Mouse (Mus musculus): ENCODE results near the gene Gm45799. TPM values are rescaled to one million over a fixed set of nuclear protein-coding genes. Genes with fewer than 3 reads are reported as not detected.

Gene Gm45799
- total and polyA plus RNA-seq, 2 experiments from 2014 or later = 33.3 to 51.9 TPM

DNA sequence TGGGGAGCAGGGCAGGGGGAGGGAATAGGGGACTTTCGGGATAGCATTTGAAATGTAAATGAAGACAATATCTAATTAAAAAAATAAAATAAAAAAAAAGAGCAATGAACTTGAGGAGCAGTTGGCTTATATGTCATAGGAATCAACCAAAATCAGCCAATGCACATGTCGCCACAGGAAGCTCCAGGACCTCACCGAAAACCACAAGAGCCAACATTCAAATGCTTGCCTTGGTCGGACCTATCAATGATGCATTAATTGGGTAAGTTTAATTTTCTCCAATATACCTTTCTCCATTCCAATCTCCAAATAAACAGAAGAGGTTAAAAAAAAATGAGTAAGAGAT lies 86.6 kb downstream of the Gm45799 start:
- ATAC-seq = no peak
- no peaks in the 10 kb centered on the region for H3K4me1 ChIP-seq (ENCODE audit: insufficient read depth, low read length)
- DNase-seq (ENCODE audit: low spot score) = no peak
- no peak for TF ChIP-seq CTCF (IDR thresholded peaks at IDR 0.05; ENCODE audit: low read depth)
- peaks cover 5% of the 10 kb centered on the region; the same call in 1 of the 2 replicates for H3K36me3 ChIP-seq (ENCODE audit: insufficient read depth, low read length)
- H3K27ac ChIP-seq = peak overlapping the region; percentile 51; the same call in 1 of the 2 replicates
- H3K4me2 ChIP-seq (ENCODE audit: low read depth, low read length) = no peak overlapping the region
- H3K9me3 ChIP-seq (ENCODE audit: low read length) = no peaks in the 10 kb centered on the region
- WGBS = 89% methylated on average over 4 of the region's 4 CpGs
- no peak overlapping the region for H3K9ac ChIP-seq (replicated peaks; ENCODE audit: low read length)
- H3K4me3 ChIP-seq (ENCODE audit: low read length) = no peak overlapping the region
- no peaks in the 10 kb centered on the region for H3K27me3 ChIP-seq (ENCODE audit: insufficient read depth, low read length)

DNA sequence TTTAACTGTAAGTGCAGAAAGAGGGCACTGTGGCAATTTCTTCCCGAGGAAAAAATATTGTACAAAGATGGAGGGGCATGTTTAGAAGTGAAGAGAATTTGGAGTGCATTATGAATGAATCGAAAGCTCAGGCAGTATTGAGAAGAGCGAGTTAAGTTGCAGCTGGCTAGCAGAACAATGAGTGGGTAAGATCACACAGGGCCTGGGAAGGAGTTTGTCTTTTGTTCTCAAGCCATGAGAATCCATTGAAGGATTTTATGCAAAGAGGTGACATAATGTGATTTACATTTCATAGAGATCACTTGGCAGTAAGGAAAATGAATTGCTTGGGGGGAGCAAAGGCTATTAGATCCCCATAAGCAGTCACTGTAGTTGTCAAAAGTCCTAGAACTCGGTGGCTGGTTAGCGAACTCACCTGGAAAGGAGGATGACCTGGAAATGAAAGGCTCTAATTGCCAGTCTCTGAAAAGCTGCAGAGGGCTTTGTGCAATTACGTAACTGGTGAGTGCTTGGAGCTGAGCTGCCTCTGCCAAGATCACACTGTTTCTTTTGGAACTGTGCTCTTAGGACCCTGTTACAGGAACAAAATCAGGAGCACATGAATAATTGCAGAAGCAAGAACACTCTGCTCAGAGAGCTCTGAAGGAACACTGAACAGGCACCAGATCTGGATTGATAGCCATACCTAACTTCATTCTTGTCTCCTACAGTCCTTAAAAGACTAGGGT lies 88.5 kb downstream of the Gm45799 start:
- TF ChIP-seq CTCF (IDR thresholded peaks at IDR 0.05; ENCODE audit: low read depth) = no peak; the same call in 1 of the 2 replicates
- Histone ChIP-seq H3K9ac (replicated peaks; ENCODE audit: low read length) (no peak overlapping the region), H3K4me3 (ENCODE audit: low read length) (no peak overlapping the region), H3K27ac (peak overlapping the region; percentile 49; the same call in 1 of the 2 replicates), H3K27me3 (ENCODE audit: insufficient read depth, low read length) (no peaks in the 10 kb centered on the region), H3K4me2 (ENCODE audit: low read depth, low read length) (no peak overlapping the region), H3K4me1 (ENCODE audit: insufficient read depth, low read length) (no peaks in the 10 kb centered on the region), H3K36me3 (ENCODE audit: insufficient read depth, low read length) (peaks cover 19% of the 10 kb centered on the region; the same call in 1 of the 2 replicates), H3K9me3 (ENCODE audit: low read length) (no peaks in the 10 kb centered on the region)
- ATAC-seq (0 out of 2 replicates have a peak, but pooled peaks have one; percentile 31), DNase-seq (ENCODE audit: low spot score) (peak; percentile 23)
- WGBS = 26% methylated on average over 6 of the region's 6 CpGs

DNA sequence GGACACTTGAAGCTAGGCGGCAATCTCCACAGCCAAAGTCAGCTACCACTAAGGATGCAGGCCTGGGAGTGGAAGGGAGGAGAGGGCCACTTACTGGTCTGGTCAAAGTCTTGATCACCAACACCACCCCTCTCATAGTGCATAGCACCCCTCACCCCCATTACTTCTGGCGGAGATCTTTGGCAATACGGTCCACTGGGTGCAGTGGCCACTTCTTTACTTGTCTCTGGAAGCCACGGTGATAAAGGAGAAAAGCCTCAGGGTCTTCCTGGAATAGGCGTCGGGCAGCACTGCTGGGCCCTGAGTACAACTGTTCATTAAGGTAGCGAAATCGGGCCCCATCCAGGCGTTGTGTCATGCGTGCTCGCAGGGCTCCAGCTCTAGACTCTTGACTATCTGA lies 93.5 kb downstream of the Gm45799 start:
- Histone ChIP-seq H3K36me3 (ENCODE audit: insufficient read depth, low read length) (peaks cover 24% of the 10 kb centered on the region; the same call in 1 of the 2 replicates), H3K27me3 (ENCODE audit: insufficient read depth, low read length) (no peaks in the 10 kb centered on the region), H3K4me1 (ENCODE audit: insufficient read depth, low read length) (0 out of 2 replicates have a peak, but pooled peaks cover 5% of the 10 kb centered on the region), H3K9ac (replicated peaks; ENCODE audit: low read length) (no peak overlapping the region), H3K4me3 (ENCODE audit: low read length) (no peak overlapping the region), H3K4me2 (ENCODE audit: low read depth, low read length) (no peak overlapping the region), H3K9me3 (ENCODE audit: low read length) (no peaks in the 10 kb centered on the region), H3K27ac (no peak overlapping the region)
- ATAC-seq = no peak
- TF ChIP-seq CTCF (IDR thresholded peaks at IDR 0.05; ENCODE audit: low read depth) = no peak
- WGBS = 95% methylated on average over 11 of the region's 11 CpGs
- DNase-seq (ENCODE audit: low spot score) = no peak

Other genes with a start within 250 kb of the Gm45799 start
- gene Fam160a2, start 240.5 kb upstream of the Gm45799 start, total RNA-seq (2014; rRNA removed) = 48.0 and 48.8 TPM in 2 replicates
- gene Fam160a2, start 240.5 kb upstream of the Gm45799 start, polyA plus RNA-seq (2015; fragmentation: Nextera tagmentation; extraction: Ambion mirVana) = 30.7 and 33.4 TPM in 2 replicates
- 0.21 TPM in 1 of 2 replicates, not detected in the other for gene Cnga4, start 236.0 kb upstream of the Gm45799 start, total RNA-seq (2014; rRNA removed)
- 0.08 and 0.14 TPM in 2 replicates for gene Cnga4, start 236.0 kb upstream of the Gm45799 start, polyA plus RNA-seq (2015; fragmentation: Nextera tagmentation; extraction: Ambion mirVana)
- 10.7 and 14.2 TPM in 2 replicates for gene Cckbr, start 214.8 kb upstream of the Gm45799 start, total RNA-seq (2014; rRNA removed)
- gene Cckbr, start 214.8 kb upstream of the Gm45799 start, polyA plus RNA-seq (2015; fragmentation: Nextera tagmentation; extraction: Ambion mirVana) = 5.3 TPM in 2 replicates
- 32.8 and 49.5 TPM in 2 replicates for gene Cavin3, start 158.3 kb upstream of the Gm45799 start, total RNA-seq (2014; rRNA removed)
- 47.3 and 52.7 TPM in 2 replicates for gene Cavin3, start 158.3 kb upstream of the Gm45799 start, polyA plus RNA-seq (2015; fragmentation: Nextera tagmentation; extraction: Ambion mirVana)
- gene Smpd1, start 86.2 kb upstream of the Gm45799 start, total RNA-seq (2014; rRNA removed) = 177 and 178 TPM in 2 replicates
- 103 and 108 TPM in 2 replicates for gene Smpd1, start 86.2 kb upstream of the Gm45799 start, polyA plus RNA-seq (2015; fragmentation: Nextera tagmentation; extraction: Ambion mirVana)
- gene Apbb1, start 58.9 kb upstream of the Gm45799 start, total RNA-seq (2014; rRNA removed) = 512 and 570 TPM in 2 replicates
- 306 and 307 TPM in 2 replicates for gene Apbb1, start 58.9 kb upstream of the Gm45799 start, polyA plus RNA-seq (2015; fragmentation: Nextera tagmentation; extraction: Ambion mirVana)
- 0.36 TPM in 1 of 2 replicates, not detected in the other for gene Hpx, start 40.4 kb upstream of the Gm45799 start, total RNA-seq (2014; rRNA removed)
- 0.11 TPM in 1 of 2 replicates, not detected in the other for gene Hpx, start 40.4 kb upstream of the Gm45799 start, polyA plus RNA-seq (2015; fragmentation: Nextera tagmentation; extraction: Ambion mirVana)
- 169 and 174 TPM in 2 replicates for gene Trim3, start 7.0 kb upstream of the Gm45799 start, total RNA-seq (2014; rRNA removed)
- 97.9 and 106 TPM in 2 replicates for gene Trim3, start 7.0 kb upstream of the Gm45799 start, polyA plus RNA-seq (2015; fragmentation: Nextera tagmentation; extraction: Ambion mirVana)
- gene Timm10b, start 496 bp upstream of the Gm45799 start, total RNA-seq (2014; rRNA removed) = 49.6 and 63.9 TPM in 2 replicates
- gene Timm10b, start 496 bp upstream of the Gm45799 start, polyA plus RNA-seq (2015; fragmentation: Nextera tagmentation; extraction: Ambion mirVana) = 179 and 181 TPM in 2 replicates
- gene Arfip2, start 136 bp upstream of the Gm45799 start, total RNA-seq (2014; rRNA removed) = 67.5 and 103 TPM in 2 replicates
- 82.5 and 82.8 TPM in 2 replicates for gene Arfip2, start 136 bp upstream of the Gm45799 start, polyA plus RNA-seq (2015; fragmentation: Nextera tagmentation; extraction: Ambion mirVana)
- 2.9 and 5.4 TPM in 2 replicates for gene Dnhd1, start 10.3 kb downstream of the Gm45799 start, total RNA-seq (2014; rRNA removed)
- 0.67 and 1.0 TPM in 2 replicates for gene Dnhd1, start 10.3 kb downstream of the Gm45799 start, polyA plus RNA-seq (2015; fragmentation: Nextera tagmentation; extraction: Ambion mirVana)
- gene Ilk, start 96.0 kb downstream of the Gm45799 start, total RNA-seq (2014; rRNA removed) = 128 and 134 TPM in 2 replicates
- gene Ilk, start 96.0 kb downstream of the Gm45799 start, polyA plus RNA-seq (2015; fragmentation: Nextera tagmentation; extraction: Ambion mirVana) = 159 and 165 TPM in 2 replicates
- 14.5 TPM in 2 replicates for gene Rrp8, start 96.8 kb downstream of the Gm45799 start, total RNA-seq (2014; rRNA removed)
- 18.9 and 20.8 TPM in 2 replicates for gene Rrp8, start 96.8 kb downstream of the Gm45799 start, polyA plus RNA-seq (2015; fragmentation: Nextera tagmentation; extraction: Ambion mirVana)
- gene Taf10, start 103.8 kb downstream of the Gm45799 start, total RNA-seq (2014; rRNA removed) = 83.8 and 111 TPM in 2 replicates
- gene Taf10, start 103.8 kb downstream of the Gm45799 start, polyA plus RNA-seq (2015; fragmentation: Nextera tagmentation; extraction: Ambion mirVana) = 120 and 124 TPM in 2 replicates
- gene Tpp1, start 111.7 kb downstream of the Gm45799 start, total RNA-seq (2014; rRNA removed) = 64.6 and 74.7 TPM in 2 replicates
- 47.1 and 53.7 TPM in 2 replicates for gene Tpp1, start 111.7 kb downstream of the Gm45799 start, polyA plus RNA-seq (2015; fragmentation: Nextera tagmentation; extraction: Ambion mirVana)
- gene Dchs1, start 147.1 kb downstream of the Gm45799 start, total RNA-seq (2014; rRNA removed) = 96.9 and 109 TPM in 2 replicates
- 6.0 and 6.6 TPM in 2 replicates for gene Dchs1, start 147.1 kb downstream of the Gm45799 start, polyA plus RNA-seq (2015; fragmentation: Nextera tagmentation; extraction: Ambion mirVana)
- gene Mrpl17, start 170.5 kb downstream of the Gm45799 start, total RNA-seq (2014; rRNA removed) = 6.6 and 20.1 TPM in 2 replicates
- gene Mrpl17, start 170.5 kb downstream of the Gm45799 start, polyA plus RNA-seq (2015; fragmentation: Nextera tagmentation; extraction: Ambion mirVana) = 225 and 226 TPM in 2 replicates

Data from hindbrain, postnatal 0 days (tissue).